Mouse (Mus musculus): ENCODE measurements around the gene Ate1.

DNA sequence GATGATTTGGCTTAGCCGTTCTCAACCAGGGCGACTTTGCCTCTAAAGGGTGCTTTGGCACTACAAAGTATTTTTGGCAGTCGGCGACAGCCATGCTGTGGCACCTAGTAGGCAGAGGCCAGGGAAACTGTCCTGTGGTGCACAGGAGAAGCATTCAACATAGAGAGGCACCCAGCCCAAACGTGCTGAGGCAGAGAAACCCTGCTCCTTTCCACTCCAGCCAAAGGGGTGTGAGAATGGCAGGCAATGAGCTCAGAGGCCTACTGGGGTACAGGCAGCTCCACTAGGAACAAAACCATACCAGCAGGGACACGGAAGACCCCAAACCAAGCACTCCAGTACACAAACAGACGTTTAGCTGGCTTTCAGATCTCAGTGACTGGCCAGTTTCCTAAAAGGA lies 20.0 kb upstream of the Ate1 start:
- TF ChIP-seq CTCF (IDR thresholded peaks at IDR 0.05; ENCODE audit: low read depth), result no peak
- TF ChIP-seq EP300 (IDR thresholded peaks at IDR 0.05; ENCODE audit: low read depth), result no peak
